Mouse (Mus musculus) limb, embryonic 13.5 days (tissue): ENCODE results near the gene Hap1. TPM values are rescaled to one million over a fixed set of nuclear protein-coding genes. Genes with fewer than 3 reads are reported as not detected.

Experiments
- ATAC-seq: fragments of 200-750 bp; cut with Nextera tagmentation; 2 replicates; pipeline ENCODE4 v1.8.0; 2017; ENCODE audit warnings: low read depth, moderate number of reproducible peaks, moderate TSS enrichment; ENCODE audit not compliant: low FRiP score
- H3K27ac ChIP-seq: fragments of 300-500 bp; sonication (generic); 2 replicates; pipeline ENCODE4 v1.5.1; 2015; ENCODE audit warnings: inconsistent platforms, mild to moderate bottlenecking, moderate library complexity
- H3K27me3 ChIP-seq: fragments of 300-500 bp; sonication (generic); 2 replicates; pipeline ENCODE4 v1.6.1; 2015; ENCODE audit warnings: mild to moderate bottlenecking, inconsistent platforms
- H3K36me3 ChIP-seq: fragments of 300-500 bp; sonication (generic); 2 replicates; pipeline ENCODE4 v1.6.1; 2015; ENCODE audit warnings: inconsistent platforms, mild to moderate bottlenecking, moderate library complexity
- H3K4me1 ChIP-seq: fragments of 300-500 bp; sonication (generic); 2 replicates; pipeline ENCODE4 v1.6.1; 2015; ENCODE audit warnings: inconsistent platforms
- H3K4me2 ChIP-seq: fragments of 300-500 bp; sonication (generic); replicated peaks from 2 replicates; pipeline ENCODE4 v1.6.1; 2015; ENCODE audit warnings: inconsistent platforms, mild to moderate bottlenecking, moderate library complexity
- H3K4me3 ChIP-seq: fragments of 300-500 bp; sonication (generic); 2 replicates; pipeline ENCODE4 v1.5.1; 2015; ENCODE audit warnings: moderate library complexity, mild to moderate bottlenecking, inconsistent platforms
- H3K9ac ChIP-seq: fragments of 300-500 bp; sonication (generic); 2 replicates; pipeline ENCODE4 v1.6.1; 2015; ENCODE audit warnings: mild to moderate bottlenecking, inconsistent platforms
- H3K9me3 ChIP-seq: fragments of 300-500 bp; sonication (generic); 2 replicates; pipeline ENCODE4 v1.6.1; 2016; ENCODE audit warnings: inconsistent platforms
- WGBS: fragments of 180-500 bp; shearing (Covaris S2); methylation state at CpG from one replicate; pipeline ENCODE4 v1.1.7; 2015; 5-methylcytosine and 5-hydroxymethylcytosine counted together
- polyA plus RNA-seq: library from polyadenylated mRNA; unstranded; fragments of >200 nt; fragmentation: Nextera tagmentation; extraction: Ambion mirVana; gene quantifications from 2 replicates; pipeline ENCODE4 v1.2.1, GENCODE M21; 2015

Hap1 gene
- polyA plus RNA-seq, result 2.8 and 3.2 TPM in 2 replicates

DNA sequence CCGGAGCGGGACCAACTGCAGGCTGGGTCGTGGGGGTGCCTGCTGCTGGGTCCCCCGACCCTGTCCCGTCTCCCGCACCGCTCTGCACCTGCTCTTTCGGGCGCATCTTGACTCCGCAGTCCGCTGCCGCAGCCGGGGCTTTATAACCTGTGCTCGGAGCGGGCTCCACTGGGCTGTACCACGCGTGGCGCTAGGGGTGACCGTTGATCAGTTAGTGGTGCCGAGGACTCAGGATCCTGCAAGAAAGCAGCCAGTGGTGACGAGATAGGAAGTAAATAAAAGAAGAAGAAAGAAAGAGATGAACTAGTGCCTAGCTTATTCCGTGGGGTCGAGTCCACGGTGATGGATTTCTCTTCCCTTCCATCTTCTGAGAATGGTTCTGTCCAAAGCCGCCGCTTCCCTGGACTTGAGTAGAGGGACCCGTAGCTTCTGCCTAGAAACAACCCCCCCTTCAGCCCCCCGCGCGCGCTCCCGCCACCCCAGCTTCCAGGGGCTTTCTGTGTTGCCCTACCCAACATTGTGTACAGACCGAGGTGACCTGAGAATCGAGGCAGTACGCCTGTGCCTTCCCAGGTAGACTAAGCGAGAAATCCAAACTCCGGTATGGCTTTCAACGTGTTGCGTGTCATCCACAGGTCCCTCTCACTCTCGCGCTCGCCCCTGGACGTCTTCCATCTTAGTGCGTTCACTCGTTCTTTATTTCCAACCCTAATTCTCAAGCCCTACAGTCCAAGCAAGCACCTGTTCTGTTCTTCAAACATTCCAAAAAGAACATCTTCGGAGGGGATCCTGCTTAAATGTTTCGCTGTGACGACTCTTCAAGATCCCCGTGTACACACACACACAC lies at the start of gene Hap1:
Gene Hap1 (minus strand): TSS at position 157 of the 847 bp plus-strand sequence.
- Histone ChIP-seq H3K27me3 (peaks cover 88% of the 10 kb centered on the region), H3K4me3 (peak within 1 kb of the TSS; percentile 56), H3K4me2 (peak within 1 kb of the TSS; percentile 100), H3K36me3 (no peaks in the 10 kb centered on the region), H3K9me3 (no peaks in the 10 kb centered on the region), H3K4me1 (peaks cover 28% of the 10 kb centered on the region), H3K27ac (no peak within 1 kb of the TSS), H3K9ac (peak within 1 kb of the TSS; percentile 50; the same call in 1 of the 2 replicates)
- ATAC-seq, result 0 out of 2 replicates have a peak, but pooled peaks have one; percentile 37
- 2% methylated on average over 49 of the region's 49 CpGs for WGBS

DNA sequence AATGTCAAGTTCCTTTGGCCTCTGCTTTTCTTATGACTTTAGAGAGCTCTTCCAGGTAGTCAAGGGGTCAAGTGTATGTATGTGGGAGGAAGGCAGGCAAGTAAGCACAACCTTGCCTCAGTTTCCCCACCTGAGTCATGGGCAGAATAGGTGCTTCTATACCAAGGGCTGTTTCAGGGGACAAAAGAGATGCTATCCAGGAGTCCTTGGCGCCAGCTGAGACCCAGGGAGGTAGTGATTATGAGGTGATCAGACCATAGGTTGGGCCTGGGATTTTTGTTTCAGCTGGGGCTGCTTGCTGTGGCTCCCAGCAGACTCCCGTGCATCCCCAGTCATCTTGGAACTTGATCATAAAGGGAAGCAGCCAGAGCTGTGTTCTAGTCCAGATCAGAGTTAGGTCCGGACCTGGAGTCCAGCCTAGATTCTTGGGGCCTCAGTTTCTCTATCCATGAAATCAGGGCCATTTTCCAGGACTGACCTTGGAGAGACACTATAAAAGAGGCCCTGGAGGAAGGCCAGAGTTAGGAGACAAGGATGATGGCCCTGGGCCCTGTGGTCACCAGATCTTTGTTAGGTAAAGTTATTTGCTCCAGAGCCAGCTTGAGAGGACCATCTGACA lies 48.6 kb upstream of the Hap1 start:
- WGBS, result 79% methylated on average over 3 of the region's 3 CpGs
- Histone ChIP-seq H3K9me3 (no peaks in the 10 kb centered on the region), H3K9ac (no peak overlapping the region), H3K27me3 (no peaks in the 10 kb centered on the region), H3K36me3 (peaks cover 19% of the 10 kb centered on the region), H3K4me1 (peaks cover 9% of the 10 kb centered on the region; the same call in 1 of the 2 replicates), H3K4me3 (no peak overlapping the region), H3K4me2 (no peak overlapping the region), H3K27ac (no peak overlapping the region)
- no peak for ATAC-seq

DNA sequence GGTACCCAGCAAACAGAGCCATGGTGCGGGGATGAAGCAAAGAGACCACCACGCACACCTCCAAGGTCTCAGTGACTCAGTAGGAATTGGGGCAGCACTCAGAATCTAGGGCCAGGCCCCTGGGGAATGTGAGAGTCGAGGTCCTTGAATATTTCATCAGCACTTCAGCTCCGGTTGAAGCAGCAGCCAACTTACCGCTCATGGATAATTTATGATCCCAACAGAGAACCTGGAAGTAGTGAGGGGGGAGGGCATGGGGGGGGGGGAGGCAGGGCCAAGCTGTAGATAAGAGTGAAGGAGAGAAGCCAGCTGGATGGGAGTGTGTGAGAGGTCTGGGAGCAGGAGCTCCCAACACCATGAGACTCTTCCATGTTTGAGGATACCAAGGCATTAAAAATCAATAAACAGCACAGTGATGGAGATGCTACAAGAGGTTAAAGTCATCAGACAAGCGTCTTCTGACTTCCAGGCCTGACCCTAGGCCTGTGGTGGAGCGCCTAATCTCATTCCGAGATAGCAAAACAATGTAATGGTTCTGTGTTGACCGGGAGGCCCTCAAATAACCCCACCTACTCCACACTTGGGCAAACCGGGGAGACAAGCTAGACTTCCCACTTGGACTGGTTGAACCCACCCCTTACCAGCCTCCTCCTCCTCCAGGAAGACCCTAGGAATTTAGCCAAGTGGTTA lies 47.7 kb upstream of the Hap1 start:
- peaks cover 9% of the 10 kb centered on the region; the same call in 1 of the 2 replicates for H3K4me1 ChIP-seq
- no peaks in the 10 kb centered on the region for H3K9me3 ChIP-seq
- no peak for ATAC-seq
- no peak overlapping the region for H3K4me3 ChIP-seq
- peaks cover 9% of the 10 kb centered on the region for H3K36me3 ChIP-seq
- no peak overlapping the region for H3K9ac ChIP-seq
- no peak overlapping the region for H3K4me2 ChIP-seq
- H3K27me3 ChIP-seq, result no peaks in the 10 kb centered on the region
- no peak overlapping the region for H3K27ac ChIP-seq
- WGBS, result 68% methylated on average over 10 of the region's 10 CpGs

DNA sequence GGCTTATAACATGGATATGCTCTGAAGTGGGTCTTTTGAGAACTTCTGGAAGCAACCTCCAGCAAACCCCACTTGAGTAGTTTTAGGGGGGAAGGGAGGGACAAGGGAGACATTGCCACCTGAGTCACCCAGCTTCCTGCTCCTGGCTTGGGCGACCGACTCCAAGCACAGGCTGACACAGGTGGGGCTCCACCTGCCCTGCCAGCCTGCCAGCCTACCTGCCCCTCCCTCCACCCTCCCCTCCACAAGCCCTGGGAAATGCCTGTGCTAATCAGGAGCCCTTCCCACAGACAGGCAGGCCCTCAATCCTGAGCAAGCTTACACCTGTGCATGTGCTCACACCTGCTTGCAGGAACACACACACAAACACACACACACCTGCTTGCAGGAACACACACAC lies 46.8 kb upstream of the Hap1 start:
- Histone ChIP-seq H3K9ac (no peak overlapping the region), H3K27me3 (no peaks in the 10 kb centered on the region), H3K4me1 (0 out of 2 replicates have a peak, but pooled peaks cover 4% of the 10 kb centered on the region), H3K4me3 (no peak overlapping the region), H3K27ac (no peak overlapping the region), H3K4me2 (no peak overlapping the region), H3K36me3 (0 out of 2 replicates have a peak, but pooled peaks cover under 1% of the 10 kb centered on the region), H3K9me3 (no peaks in the 10 kb centered on the region)
- WGBS, result 87% methylated on average over 2 of the region's 2 CpGs
- no peak for ATAC-seq

DNA sequence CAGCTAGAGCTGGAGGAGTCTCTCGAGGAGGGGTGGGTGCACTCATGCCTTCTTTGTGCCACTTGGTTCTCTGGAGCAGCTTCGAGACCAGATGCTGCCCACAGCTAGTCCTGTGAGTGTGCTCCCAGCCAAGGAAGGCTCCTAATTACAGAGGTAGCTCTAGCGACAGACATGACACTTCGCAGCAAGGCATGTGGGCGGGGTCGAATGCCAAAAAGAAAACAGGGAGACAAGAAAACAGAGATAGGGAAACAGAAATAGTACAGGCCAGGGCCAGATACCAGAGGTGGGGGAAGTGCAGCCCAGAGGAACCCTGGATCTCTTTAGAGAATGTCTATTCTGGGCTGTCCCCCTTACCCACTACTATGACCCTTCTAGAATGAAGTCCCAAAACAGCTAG lies 46.3 kb upstream of the Hap1 start:
- H3K27me3 ChIP-seq, result no peaks in the 10 kb centered on the region
- no peak overlapping the region for H3K4me2 ChIP-seq
- H3K36me3 ChIP-seq, result no peaks in the 10 kb centered on the region
- 18% methylated on average over 6 of the region's 6 CpGs for WGBS
- no peak overlapping the region for H3K27ac ChIP-seq
- H3K9ac ChIP-seq, result no peak overlapping the region
- ATAC-seq, result no peak
- H3K9me3 ChIP-seq, result no peaks in the 10 kb centered on the region
- H3K4me1 ChIP-seq, result 0 out of 2 replicates have a peak, but pooled peaks cover 3% of the 10 kb centered on the region
- H3K4me3 ChIP-seq, result no peak overlapping the region

DNA sequence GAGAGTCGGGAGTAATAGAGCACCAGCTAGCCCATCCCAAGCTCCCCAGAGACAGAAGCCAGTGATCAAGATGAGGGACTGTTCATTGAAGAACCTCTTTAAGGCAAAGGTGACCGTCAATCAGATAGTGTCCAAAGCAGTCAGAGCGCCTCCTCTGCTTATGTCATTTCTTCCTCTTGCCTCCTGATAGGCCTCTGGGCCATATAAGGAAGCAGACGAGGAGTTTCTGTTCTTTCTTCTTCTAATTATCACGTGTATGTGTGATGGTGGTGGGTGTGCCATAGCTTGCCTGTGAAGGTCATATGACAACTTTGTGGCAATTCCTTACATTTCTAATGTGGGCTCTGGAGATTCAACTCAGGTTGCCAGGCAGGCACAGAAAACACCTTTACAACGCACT lies 44.9 kb upstream of the Hap1 start:
- no peak overlapping the region for H3K4me3 ChIP-seq
- WGBS, result 63% methylated on average over 6 of the region's 6 CpGs
- 0 out of 2 replicates have a peak, but pooled peaks cover 4% of the 10 kb centered on the region for H3K27me3 ChIP-seq
- no peak for ATAC-seq
- no peaks in the 10 kb centered on the region for H3K9me3 ChIP-seq
- H3K9ac ChIP-seq, result no peak overlapping the region
- peaks cover 17% of the 10 kb centered on the region for H3K4me1 ChIP-seq
- no peak overlapping the region for H3K4me2 ChIP-seq
- no peaks in the 10 kb centered on the region for H3K36me3 ChIP-seq
- H3K27ac ChIP-seq, result no peak overlapping the region

DNA sequence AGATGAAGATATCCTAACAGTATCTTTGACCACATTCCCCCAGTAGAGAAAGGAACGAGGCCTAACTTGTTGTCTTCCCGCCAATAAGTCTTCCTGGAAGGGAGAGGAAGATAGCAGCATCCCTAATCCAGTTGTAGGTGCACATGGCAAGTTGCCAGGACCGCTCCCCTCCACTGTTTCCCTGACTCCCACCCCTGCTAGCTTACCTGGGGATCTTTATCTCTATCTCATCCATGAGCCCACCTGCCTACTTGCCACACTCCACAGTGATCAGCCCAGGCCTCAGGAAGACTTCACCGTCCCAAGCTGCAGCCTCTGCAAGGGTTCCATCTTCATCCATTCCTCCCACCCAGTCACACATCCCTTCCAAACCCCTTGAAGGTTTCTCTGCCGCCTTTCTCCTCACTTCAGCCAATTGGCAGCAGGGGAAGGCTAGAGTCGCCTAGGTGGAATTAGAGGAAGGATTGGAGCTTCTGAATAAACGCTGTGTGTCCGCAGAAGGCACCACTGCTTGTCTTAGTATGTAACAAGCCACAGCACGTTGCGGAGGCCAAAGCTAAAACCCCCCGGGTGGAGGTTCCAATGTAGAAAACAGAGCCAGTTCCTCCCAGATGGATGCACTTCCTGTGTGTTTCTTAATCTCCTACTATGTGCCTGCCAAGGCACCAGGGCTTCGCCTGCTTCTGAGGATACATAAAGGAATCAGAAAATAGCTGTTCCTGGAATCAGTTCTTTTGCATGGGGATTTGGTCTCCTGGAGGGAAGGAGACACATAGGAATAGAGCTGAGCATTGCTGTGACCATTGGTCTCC lies 44.0 kb upstream of the Hap1 start:
- H3K9me3 ChIP-seq, result no peaks in the 10 kb centered on the region
- H3K4me2 ChIP-seq, result no peak overlapping the region
- peaks cover 26% of the 10 kb centered on the region for H3K4me1 ChIP-seq
- H3K4me3 ChIP-seq, result no peak overlapping the region
- ATAC-seq, result no peak
- WGBS, result 72% methylated on average over 12 of the region's 12 CpGs
- H3K9ac ChIP-seq, result no peak overlapping the region
- H3K27ac ChIP-seq, result no peak overlapping the region
- 0 out of 2 replicates have a peak, but pooled peaks cover 4% of the 10 kb centered on the region for H3K27me3 ChIP-seq
- no peaks in the 10 kb centered on the region for H3K36me3 ChIP-seq

DNA sequence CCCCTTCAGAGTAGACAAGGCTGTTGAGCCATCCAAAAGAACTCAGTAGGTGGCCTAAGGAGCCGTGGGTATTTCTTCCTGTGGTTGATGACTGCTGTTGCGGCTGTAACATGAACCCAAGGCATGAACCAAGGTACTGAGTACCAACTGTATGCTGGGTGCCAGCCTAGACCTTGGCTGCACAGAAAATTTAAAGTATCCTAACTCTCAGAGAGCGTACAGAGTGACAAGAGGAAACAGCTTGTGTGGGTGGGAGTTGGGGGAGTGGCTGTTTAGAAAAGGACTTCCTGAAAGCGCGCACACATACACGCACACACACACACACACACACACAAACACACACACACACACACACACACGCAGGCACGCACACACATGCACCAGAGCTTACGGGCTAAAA lies 43.4 kb upstream of the Hap1 start:
- no peak for ATAC-seq
- Histone ChIP-seq H3K4me1 (peaks cover 32% of the 10 kb centered on the region), H3K4me2 (no peak overlapping the region), H3K9ac (no peak overlapping the region), H3K9me3 (no peaks in the 10 kb centered on the region), H3K27ac (peak overlapping the region; percentile 34; the same call in 1 of the 2 replicates), H3K4me3 (no peak overlapping the region), H3K27me3 (0 out of 2 replicates have a peak, but pooled peaks cover 4% of the 10 kb centered on the region), H3K36me3 (no peaks in the 10 kb centered on the region)
- 70% methylated on average over 9 of the region's 9 CpGs for WGBS

DNA sequence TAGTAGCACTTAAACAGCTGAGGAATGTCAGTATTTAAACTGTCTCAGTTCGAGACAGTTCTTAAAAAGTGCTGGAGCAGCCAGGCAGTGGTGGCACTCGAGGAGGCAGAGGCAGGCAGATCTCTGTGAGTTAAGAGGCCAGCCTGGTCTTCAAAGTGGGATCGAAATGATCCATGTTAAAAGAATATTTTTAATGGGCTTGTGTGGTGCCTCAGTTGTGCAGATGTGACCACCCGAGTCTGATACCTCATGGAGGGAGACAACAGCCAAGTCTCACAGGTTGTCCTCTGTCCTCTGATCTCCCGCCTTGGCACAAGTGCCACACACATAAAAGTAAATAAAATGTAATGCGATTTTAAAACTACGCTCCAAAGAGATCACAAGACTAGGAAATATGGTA lies 42.6 kb upstream of the Hap1 start:
- H3K4me1 ChIP-seq, result peaks cover 32% of the 10 kb centered on the region
- 0 out of 2 replicates have a peak overlapping the region, but pooled peaks have one; percentile 6 for H3K27ac ChIP-seq
- H3K27me3 ChIP-seq, result 0 out of 2 replicates have a peak, but pooled peaks cover 4% of the 10 kb centered on the region
- no peak for ATAC-seq
- no peak overlapping the region for H3K4me3 ChIP-seq
- no peaks in the 10 kb centered on the region for H3K9me3 ChIP-seq
- H3K4me2 ChIP-seq, result no peak overlapping the region
- WGBS, result 98% methylated on average over 7 of the region's 7 CpGs
- no peak overlapping the region for H3K9ac ChIP-seq
- no peaks in the 10 kb centered on the region for H3K36me3 ChIP-seq

DNA sequence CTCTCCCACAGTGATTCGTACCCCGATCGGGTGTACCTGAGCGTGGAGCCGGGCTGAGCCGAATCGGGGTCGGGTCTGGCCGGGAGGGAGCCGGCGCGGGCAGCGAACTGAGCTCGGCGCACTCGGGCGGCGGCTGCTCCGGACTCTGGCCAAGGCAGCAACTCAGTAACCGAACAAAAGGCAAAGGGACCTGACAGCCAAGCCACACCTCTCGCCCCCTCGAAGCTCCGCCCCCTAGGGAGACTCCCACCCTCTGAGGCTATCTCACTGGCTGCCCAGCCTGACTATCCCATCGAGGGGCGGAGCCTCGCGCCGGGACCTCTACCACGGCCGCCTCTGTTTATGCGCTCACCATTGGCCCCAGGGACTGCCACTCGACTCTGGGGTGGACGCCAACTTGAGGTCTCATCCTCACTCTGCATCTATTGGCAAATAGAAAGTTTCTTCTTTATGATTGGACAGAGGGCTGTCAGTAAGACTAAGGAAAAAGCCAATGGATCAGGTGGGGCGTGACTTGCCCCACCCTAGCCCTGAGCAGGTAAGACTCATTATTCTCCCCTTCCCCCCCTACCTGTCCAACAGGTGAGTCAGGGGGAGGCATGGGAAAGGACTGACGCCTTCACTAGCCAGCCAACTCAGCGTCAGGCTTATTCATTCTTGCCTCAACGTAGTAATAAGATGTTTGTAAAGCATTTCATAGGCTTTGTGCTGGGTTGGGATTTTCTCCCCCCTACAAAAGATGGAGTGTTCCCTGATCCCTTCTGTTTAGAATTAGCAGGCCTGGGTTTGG lies 41.9 kb upstream of the Hap1 start, which contains the start of gene Jup:
Gene Jup (minus strand): TSS at position 164 of the 790 bp plus-strand sequence.
- H3K9ac ChIP-seq, result peak within 1 kb of the TSS; percentile 75
- ATAC-seq, result peak; percentile 96
- WGBS, result 1% methylated on average over 37 of the region's 37 CpGs
- peak within 1 kb of the TSS; percentile 85 for H3K4me2 ChIP-seq
- H3K4me3 ChIP-seq, result peak within 1 kb of the TSS; percentile 71
- H3K9me3 ChIP-seq, result no peaks in the 10 kb centered on the region
- 0 out of 2 replicates have a peak, but pooled peaks cover 4% of the 10 kb centered on the region for H3K27me3 ChIP-seq
- H3K4me1 ChIP-seq, result peaks cover 32% of the 10 kb centered on the region
- H3K36me3 ChIP-seq, result no peaks in the 10 kb centered on the region
- peak within 1 kb of the TSS; percentile 61; the same call in 1 of the 2 replicates for H3K27ac ChIP-seq
